Mouse (Mus musculus) limb, embryonic 15.5 days (tissue): Measurements from ENCODE around the gene Syngr1. TPM values are rescaled to one million over a fixed set of nuclear protein-coding genes. Genes with fewer than 3 reads are reported as not detected.
"Not testable (repeated sequence)": the region's sequence is repeated elsewhere in the genome, so short reads cannot be mapped to it uniquely, and the experiment has no call there.

Source experiments
- ATAC-seq: fragments of 200-750 bp; cut with Nextera tagmentation; 2 replicates; pipeline ENCODE4 v1.8.0; 2017; ENCODE audit warnings: low read depth, moderate TSS enrichment; ENCODE audit not compliant: insufficient number of reproducible peaks, low FRiP score, low TSS enrichment
- H3K27ac ChIP-seq: fragments of 300-500 bp; sonication (generic); 2 replicates; pipeline ENCODE4 v1.5.1; 2015; ENCODE audit warnings: moderate library complexity, mild to moderate bottlenecking, inconsistent platforms
- H3K27me3 ChIP-seq: fragments of 300-500 bp; sonication (generic); 2 replicates; pipeline ENCODE4 v1.6.1; 2015; ENCODE audit warnings: inconsistent platforms
- H3K36me3 ChIP-seq: fragments of 300-500 bp; sonication (generic); 2 replicates; pipeline ENCODE4 v1.6.1; 2015; ENCODE audit warnings: inconsistent platforms
- H3K4me1 ChIP-seq: fragments of 300-500 bp; sonication (generic); 2 replicates; pipeline ENCODE4 v1.6.1; 2015; ENCODE audit warnings: inconsistent platforms
- H3K4me2 ChIP-seq: fragments of 300-500 bp; sonication (generic); 2 replicates; pipeline ENCODE4 v1.6.1; 2015; ENCODE audit warnings: mild to moderate bottlenecking, inconsistent platforms
- H3K4me3 ChIP-seq: fragments of 300-500 bp; sonication (generic); 2 replicates; pipeline ENCODE4 v1.5.1; 2015; ENCODE audit warnings: mild to moderate bottlenecking, inconsistent platforms
- H3K9ac ChIP-seq: fragments of 300-500 bp; sonication (generic); 2 replicates; pipeline ENCODE4 v1.6.1; 2015; ENCODE audit warnings: inconsistent platforms
- H3K9me3 ChIP-seq: fragments of 300-500 bp; sonication (generic); 2 replicates; pipeline ENCODE4 v1.6.1; 2016; ENCODE audit warnings: inconsistent platforms
- WGBS: fragments of 180-500 bp; shearing (Covaris S2); methylation state at CpG from one replicate; pipeline ENCODE4 v1.1.7; 2015; 5-methylcytosine and 5-hydroxymethylcytosine counted together
- polyA plus RNA-seq: library from polyadenylated mRNA; unstranded; fragments of >200 nt; fragmentation: Nextera tagmentation; extraction: Ambion mirVana; gene quantifications from 2 replicates; pipeline ENCODE4 v1.2.1, GENCODE M21; 2015

Gene Syngr1
- polyA plus RNA-seq, 1 experiment from 2014 or later = 10.4 TPM

DNA sequence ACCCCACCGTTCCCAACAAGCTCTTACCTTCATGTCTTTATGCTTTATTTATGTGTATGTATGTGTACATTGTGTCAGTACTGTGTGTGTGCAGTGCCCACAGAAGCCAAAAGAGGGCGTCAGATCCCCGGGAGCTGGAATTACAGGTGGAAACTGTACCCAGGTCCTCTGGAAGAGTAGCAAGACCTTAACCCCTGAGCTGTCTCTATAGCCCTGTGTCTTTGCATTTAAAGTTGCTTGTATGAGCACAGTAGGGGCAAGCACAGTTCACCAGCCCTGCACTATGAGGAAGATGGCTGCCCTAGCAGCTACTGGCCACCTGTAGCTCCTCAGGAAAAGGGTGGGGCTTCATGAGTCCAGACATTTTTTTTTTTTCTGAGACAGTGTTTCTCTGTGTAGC is 16.4 kb downstream of the Syngr1 start:
- Histone ChIP-seq H3K9me3 (no peaks in the 10 kb centered on the region), H3K4me1 (no peaks in the 10 kb centered on the region), H3K27me3 (no peaks in the 10 kb centered on the region), H3K27ac (no peak overlapping the region), H3K9ac (no peak overlapping the region), H3K4me2 (no peak overlapping the region), H3K36me3 (no peaks in the 10 kb centered on the region), H3K4me3 (no peak overlapping the region)
- WGBS = 86% methylated on average over 3 of the region's 3 CpGs
- ATAC-seq = no peak

DNA sequence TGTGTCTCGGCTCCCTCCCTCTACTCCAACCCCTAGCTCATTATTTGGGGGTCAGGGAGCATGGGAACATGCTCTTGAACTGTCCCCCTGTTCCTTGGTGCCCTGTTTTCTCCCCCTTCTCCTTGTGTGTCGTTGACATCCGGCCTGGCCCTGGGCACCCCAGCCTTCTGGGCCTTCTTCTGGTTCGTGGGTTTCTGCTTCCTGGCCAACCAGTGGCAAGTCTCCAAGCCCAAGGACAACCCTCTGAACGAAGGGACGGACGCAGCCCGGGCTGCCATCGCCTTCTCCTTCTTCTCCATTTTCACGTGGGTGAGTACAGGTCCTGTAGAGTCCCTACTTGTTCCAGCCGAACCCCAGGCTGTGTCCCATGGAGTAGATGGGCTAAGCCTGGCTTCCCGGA is 20.3 kb downstream of the Syngr1 start:
- Histone ChIP-seq H3K36me3 (no peaks in the 10 kb centered on the region), H3K27ac (no peak overlapping the region), H3K27me3 (no peaks in the 10 kb centered on the region), H3K4me1 (no peaks in the 10 kb centered on the region), H3K4me2 (no peak overlapping the region), H3K4me3 (no peak overlapping the region), H3K9me3 (no peaks in the 10 kb centered on the region), H3K9ac (no peak overlapping the region)
- no peak for ATAC-seq
- 77% methylated on average over 12 of the region's 12 CpGs for WGBS

DNA sequence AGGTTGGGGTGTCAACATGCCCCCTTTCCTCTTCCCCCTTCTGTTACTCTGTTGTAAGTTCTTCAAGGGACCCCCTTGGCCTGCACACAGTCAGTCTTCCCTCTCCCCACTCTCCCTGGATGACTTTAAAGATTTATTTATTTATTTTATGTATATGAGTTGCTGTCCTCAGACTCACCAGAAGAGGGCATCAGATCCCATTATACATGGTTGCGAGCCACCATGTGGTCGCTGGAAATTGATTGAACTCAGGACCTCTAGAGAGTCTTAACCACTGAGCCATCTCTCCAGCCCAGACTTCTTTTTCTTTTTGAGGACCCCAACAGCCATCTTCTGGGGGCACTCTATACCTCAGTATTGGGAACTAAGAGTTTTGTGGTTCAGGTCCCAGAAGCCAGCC is 21.4 kb downstream of the Syngr1 start:
- 47% methylated on average over 2 of the region's 2 CpGs for WGBS
- Histone ChIP-seq H3K27me3 (no peaks in the 10 kb centered on the region), H3K4me2 (no peak overlapping the region), H3K9me3 (no peaks in the 10 kb centered on the region), H3K27ac (no peak overlapping the region), H3K9ac (no peak overlapping the region), H3K4me1 (no peaks in the 10 kb centered on the region), H3K36me3 (no peaks in the 10 kb centered on the region), H3K4me3 (no peak overlapping the region)
- no peak for ATAC-seq

GRCm38 (mm10) chr15:80114414-80114813 is 23.3 kb downstream of the Syngr1 start:
- H3K4me3 ChIP-seq = no peak overlapping the region
- H3K4me2 ChIP-seq = no peak overlapping the region
- H3K9me3 ChIP-seq = no peaks in the 10 kb centered on the region
- no peaks in the 10 kb centered on the region for H3K4me1 ChIP-seq
- no peaks in the 10 kb centered on the region for H3K27me3 ChIP-seq
- no peak overlapping the region for H3K9ac ChIP-seq
- H3K27ac ChIP-seq = no peak overlapping the region
- H3K36me3 ChIP-seq = no peaks in the 10 kb centered on the region
- WGBS = 81% methylated on average over 7 of the region's 7 CpGs
- no peak for ATAC-seq

GRCm38 (mm10) chr15:80115256-80115655 is 24.1 kb downstream of the Syngr1 start:
- Histone ChIP-seq H3K4me3 (no peak overlapping the region), H3K4me2 (no peak overlapping the region), H3K9me3 (no peaks in the 10 kb centered on the region), H3K9ac (no peak overlapping the region), H3K27me3 (no peaks in the 10 kb centered on the region), H3K4me1 (no peaks in the 10 kb centered on the region), H3K36me3 (no peaks in the 10 kb centered on the region), H3K27ac (no peak overlapping the region)
- 55% methylated on average over 5 of the region's 5 CpGs for WGBS
- ATAC-seq = no peak

GRCm38 (mm10) chr15:80115866-80116794 is 25.0 kb downstream of the Syngr1 start:
- Histone ChIP-seq H3K4me3 (no peak overlapping the region), H3K9ac (no peak overlapping the region), H3K27ac (no peak overlapping the region), H3K27me3 (no peaks in the 10 kb centered on the region), H3K4me2 (0 out of 2 replicates have a peak overlapping the region, but pooled peaks have one; percentile 3), H3K36me3 (no peaks in the 10 kb centered on the region), H3K9me3 (no peaks in the 10 kb centered on the region), H3K4me1 (no peaks in the 10 kb centered on the region)
- 67% methylated on average over 13 of the region's 13 CpGs for WGBS
- ATAC-seq = no peak

GRCm38 (mm10) chr15:80117154-80117553 is 26.0 kb downstream of the Syngr1 start:
- Histone ChIP-seq H3K4me3 (no peak overlapping the region), H3K4me2 (no peak overlapping the region), H3K27ac (no peak overlapping the region), H3K9me3 (no peaks in the 10 kb centered on the region), H3K36me3 (no peaks in the 10 kb centered on the region), H3K9ac (no peak overlapping the region), H3K4me1 (no peaks in the 10 kb centered on the region), H3K27me3 (no peaks in the 10 kb centered on the region)
- ATAC-seq = no peak
- 62% methylated on average over 8 of the region's 8 CpGs for WGBS

DNA sequence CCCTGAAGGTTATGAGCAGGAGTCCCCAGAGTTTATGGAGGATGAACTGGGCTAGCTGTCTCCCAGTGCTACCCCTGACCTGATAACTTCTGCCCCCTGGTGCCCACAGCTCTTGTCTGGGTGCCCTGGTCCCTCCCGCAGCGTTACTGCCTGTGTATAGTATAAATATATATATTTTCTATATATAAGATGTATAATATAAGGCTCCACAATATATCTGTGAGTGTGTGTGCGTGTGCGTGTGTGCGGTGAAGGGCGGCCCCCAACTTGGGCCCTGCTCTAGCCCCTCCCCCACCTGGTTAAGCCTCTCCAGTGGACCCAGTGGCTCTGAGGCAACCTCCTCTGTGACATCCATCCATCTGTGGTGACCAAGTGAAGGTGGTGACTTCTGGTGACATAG is 27.9 kb downstream of the Syngr1 start:
- H3K27me3 ChIP-seq = no peaks in the 10 kb centered on the region
- H3K9me3 ChIP-seq = no peaks in the 10 kb centered on the region
- no peak; the same call in 1 of the 2 replicates for ATAC-seq
- no peaks in the 10 kb centered on the region for H3K36me3 ChIP-seq
- no peak overlapping the region for H3K4me2 ChIP-seq
- WGBS = 87% methylated on average over 6 of the region's 6 CpGs
- H3K27ac ChIP-seq = no peak overlapping the region
- no peaks in the 10 kb centered on the region for H3K4me1 ChIP-seq
- H3K9ac ChIP-seq = no peak overlapping the region
- H3K4me3 ChIP-seq = no peak overlapping the region

GRCm38 (mm10) chr15:80121721-80122325 is 30.7 kb downstream of the Syngr1 start:
- Histone ChIP-seq H3K4me2 (no peak overlapping the region), H3K27me3 (no peaks in the 10 kb centered on the region), H3K4me3 (no peak overlapping the region), H3K9ac (no peak overlapping the region), H3K27ac (no peak overlapping the region), H3K4me1 (no peaks in the 10 kb centered on the region), H3K9me3 (no peaks in the 10 kb centered on the region), H3K36me3 (no peaks in the 10 kb centered on the region)
- no peak for ATAC-seq
- WGBS = 91% methylated on average over 9 of the region's 9 CpGs

- not testable (repeated sequence) for H3K27me3 ChIP-seq, H3K4me2 ChIP-seq, H3K27ac ChIP-seq, H3K4me1 ChIP-seq, H3K9me3 ChIP-seq, ATAC-seq, H3K36me3 ChIP-seq, H3K4me3 ChIP-seq, H3K9ac ChIP-seq
- 95% methylated on average over 6 of the region's 6 CpGs for WGBS
These were observed 31.3 kb downstream of the Syngr1 start for GRCm38 (mm10) chr15:80122431-80122830.

DNA sequence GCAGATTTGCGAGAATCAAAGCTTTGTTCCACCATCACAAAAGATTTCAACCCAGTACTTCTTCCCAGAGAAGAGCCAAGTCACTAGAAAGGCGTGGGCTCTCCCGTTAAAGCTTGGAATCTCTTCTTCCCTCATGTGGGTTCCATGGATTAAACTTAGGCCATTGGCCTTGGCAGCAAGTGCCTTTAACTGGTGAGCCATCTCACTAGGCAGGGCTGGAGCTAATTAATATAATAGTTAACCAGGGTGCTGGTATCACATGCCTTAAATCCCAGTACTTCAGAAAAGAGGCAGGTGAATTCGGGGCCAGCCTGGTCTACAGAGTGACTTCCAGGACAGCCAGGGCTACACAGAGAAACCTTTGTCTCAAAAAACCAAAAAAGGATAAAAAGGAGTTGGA is 33.5 kb downstream of the Syngr1 start:
- no peak overlapping the region for H3K27ac ChIP-seq
- ATAC-seq = no peak
- WGBS = 75% methylated on average over 4 of the region's 4 CpGs

GRCm38 (mm10) chr15:80127191-80127590 is 36.1 kb downstream of the Syngr1 start:
- no peaks in the 10 kb centered on the region for H3K36me3 ChIP-seq
- H3K27me3 ChIP-seq = no peaks in the 10 kb centered on the region
- WGBS = 52% methylated on average over 1 of the region's 1 CpGs
- H3K9ac ChIP-seq = no peak overlapping the region
- H3K4me2 ChIP-seq = no peak overlapping the region
- no peak overlapping the region for H3K4me3 ChIP-seq
- no peak for ATAC-seq
- H3K4me1 ChIP-seq = no peaks in the 10 kb centered on the region
- no peak overlapping the region for H3K27ac ChIP-seq
- no peaks in the 10 kb centered on the region for H3K9me3 ChIP-seq

More for the DNA sequence above, 33.5 kb downstream of the Syngr1 start:
- no peaks in the 10 kb centered on the region for H3K4me1 ChIP-seq
- H3K9me3 ChIP-seq = no peaks in the 10 kb centered on the region
- H3K27me3 ChIP-seq = no peaks in the 10 kb centered on the region
- no peaks in the 10 kb centered on the region for H3K36me3 ChIP-seq
- H3K4me3 ChIP-seq = no peak overlapping the region
- no peak overlapping the region for H3K4me2 ChIP-seq
- no peak overlapping the region for H3K9ac ChIP-seq
